Mouse (Mus musculus) cortical plate, adult 2 months (tissue): Measurements from ENCODE around the gene Senp6. TPM values are rescaled to one million over a fixed set of nuclear protein-coding genes. Genes with fewer than 3 reads are reported as not detected.
"Not testable (repeated sequence)": the region's sequence is repeated elsewhere in the genome, so short reads cannot be mapped to it uniquely, and the experiment has no call there.

Experiments
- H3K27ac ChIP-seq: fragments of 200-500 bp; 2 replicates; pipeline ENCODE4 v1.5.1; 2012; ENCODE audit warnings: low read length, control low read depth, inconsistent platforms; ENCODE audit not compliant: insufficient read depth
- H3K4me1 ChIP-seq: fragments of 200-500 bp; 2 replicates; pipeline ENCODE4 v1.6.1; 2011; ENCODE audit warnings: low read length; ENCODE audit not compliant: control insufficient read depth, insufficient read depth
- H3K4me3 ChIP-seq: fragments of 200-500 bp; 2 replicates; pipeline ENCODE4 v1.5.1; 2011; ENCODE audit warnings: mild to moderate bottlenecking, low read length, control low read depth; ENCODE audit not compliant: insufficient read depth
- CTCF ChIP-seq: fragments of 200-500 bp; IDR thresholded peaks from 2 replicates; pipeline ENCODE4 v1.5.1; 2011; ENCODE audit warnings: mild to moderate bottlenecking, control low read depth, low read length; ENCODE audit not compliant: insufficient read depth; ENCODE audit errors: extremely low read depth
- POLR2A ChIP-seq: fragments of 200-500 bp; IDR thresholded peaks from 2 replicates; pipeline ENCODE4 v1.6.1; 2011; ENCODE audit warnings: mild to moderate bottlenecking, low read length, control low read depth; ENCODE audit not compliant: insufficient read depth; ENCODE audit errors: extremely low read depth
- polyA plus RNA-seq: library from polyadenylated mRNA; depleted of rRNA; stranded (reverse); fragments of >200 nt; gene quantifications from 2 replicates; pipeline ENCODE4 v1.2.3, GENCODE M21; 2012

The Senp6 gene
- polyA plus RNA-seq, 1 experiment: 31.1 TPM

GRCm38 (mm10) chr9:80052951-80053350 is 13.8 kb upstream of the Senp6 start:
- Histone ChIP-seq H3K4me1 (no peaks in the 10 kb centered on the region), H3K4me3 (no peak overlapping the region), H3K27ac (no peak overlapping the region)
- no peak for TF ChIP-seq POLR2A
- TF ChIP-seq CTCF: no peak

- Histone ChIP-seq H3K27ac (no peak overlapping the region), H3K4me3 (no peak overlapping the region), H3K4me1 (no peaks in the 10 kb centered on the region)
- TF ChIP-seq POLR2A (no peak), CTCF (no peak)
These were observed 9.0 kb upstream of the Senp6 start for GRCm38 (mm10) chr9:80057690-80058089.

GRCm38 (mm10) chr9:80065495-80065894 is 1.2 kb upstream of the Senp6 start:
- not testable (repeated sequence) for H3K27ac ChIP-seq, H3K4me1 ChIP-seq, H3K4me3 ChIP-seq

- TF ChIP-seq POLR2A: no peak
- TF ChIP-seq CTCF: no peak
These were observed 721 bp downstream of the Senp6 start for GRCm38 (mm10) chr9:80067221-80068027.

GRCm38 (mm10) chr9:80068028-80068515 is 1.4 kb downstream of the Senp6 start:
- Histone ChIP-seq H3K4me1 (peaks cover 6% of the 10 kb centered on the region; the same call in 1 of the 2 replicates), H3K27ac (peak overlapping the region; percentile 100; the same call in 1 of the 2 replicates), H3K4me3 (peak overlapping the region; percentile 96)
- TF ChIP-seq CTCF: no peak

More at GRCm38 (mm10) chr9:80067221-80068027, 721 bp downstream of the Senp6 start:
- Histone ChIP-seq H3K4me3 (peak overlapping the region; percentile 96), H3K27ac (peak overlapping the region; percentile 100), H3K4me1 (peaks cover 5% of the 10 kb centered on the region; the same call in 1 of the 2 replicates)

- Histone ChIP-seq H3K4me3 (peak overlapping the region; percentile 96), H3K4me1 (peaks cover 8% of the 10 kb centered on the region; the same call in 1 of the 2 replicates), H3K27ac (no peak overlapping the region)
- no peak for TF ChIP-seq POLR2A
- TF ChIP-seq CTCF: no peak
These were observed 2.1 kb downstream of the Senp6 start for GRCm38 (mm10) chr9:80068735-80069315.

GRCm38 (mm10) chr9:80070026-80070425 is 3.3 kb downstream of the Senp6 start:
- TF ChIP-seq POLR2A: no peak
- TF ChIP-seq CTCF: no peak
- Histone ChIP-seq H3K4me3 (no peak overlapping the region), H3K27ac (no peak overlapping the region), H3K4me1 (peaks cover 9% of the 10 kb centered on the region; the same call in 1 of the 2 replicates)

- Histone ChIP-seq H3K4me3 (no peak overlapping the region), H3K4me1 (peaks cover 9% of the 10 kb centered on the region; the same call in 1 of the 2 replicates), H3K27ac (no peak overlapping the region)
- TF ChIP-seq POLR2A (no peak), CTCF (no peak)
These were observed 4.9 kb downstream of the Senp6 start for GRCm38 (mm10) chr9:80071616-80072015.

GRCm38 (mm10) chr9:80074067-80074466 is 7.4 kb downstream of the Senp6 start:
- TF ChIP-seq POLR2A (no peak), CTCF (no peak)
- Histone ChIP-seq H3K4me1 (peaks cover 9% of the 10 kb centered on the region; the same call in 1 of the 2 replicates), H3K4me3 (no peak overlapping the region), H3K27ac (no peak overlapping the region)

- no peak overlapping the region for H3K4me3 ChIP-seq
- H3K4me1 ChIP-seq: peaks cover 8% of the 10 kb centered on the region; the same call in 1 of the 2 replicates
- no peak for TF ChIP-seq CTCF
- TF ChIP-seq POLR2A: no peak
- no peak overlapping the region for H3K27ac ChIP-seq
These were observed 8.2 kb downstream of the Senp6 start for GRCm38 (mm10) chr9:80074949-80075348.
